Mouse (Mus musculus): ENCODE measurements around the gene Nfe2l3. TPM values are rescaled to one million over a fixed set of nuclear protein-coding genes. Genes with fewer than 3 reads are reported as not detected.

The Nfe2l3 gene
- polyA plus RNA-seq, 1 experiment from 2014 or later = 1.5 TPM

DNA sequence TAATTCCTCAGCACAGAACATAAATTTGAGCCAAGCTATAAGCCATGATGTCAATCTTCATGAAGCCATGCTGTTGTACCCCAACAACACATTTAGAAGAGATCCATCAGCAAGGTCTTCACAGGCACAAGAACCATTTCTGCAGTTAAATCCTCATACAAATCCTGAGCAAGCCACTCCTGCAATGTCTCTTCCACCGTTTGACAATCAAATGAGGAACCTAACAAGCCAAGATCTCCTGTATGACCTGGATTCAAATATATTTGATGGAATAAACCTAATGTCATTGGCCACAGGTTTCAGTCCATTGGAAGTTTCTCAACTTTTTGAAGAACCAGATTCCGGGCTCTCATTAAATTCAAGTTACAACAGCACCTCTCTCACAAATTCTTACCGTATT, 24.8 kb downstream of the Nfe2l3 start:
- H3K4me1 ChIP-seq (ENCODE audit: control insufficient read depth, insufficient read depth, low read length) = peaks cover 2% of the 10 kb centered on the region; the same call in 1 of the 2 replicates
- 78% methylated on average over 3 of the region's 3 CpGs for WGBS
- no peaks in the 10 kb centered on the region for H3K27me3 ChIP-seq (ENCODE audit: control insufficient read depth, insufficient read depth, low read length)
- H3K4me3 ChIP-seq (ENCODE audit: low read depth, low read length) = no peak overlapping the region
- ATAC-seq (replicated peaks; ENCODE audit: insufficient number of reproducible peaks, low FRiP score, low TSS enrichment, low read depth) (no peak), DNase-seq (ENCODE audit: low spot score) (no peak)
- H3K27ac ChIP-seq (replicated peaks; ENCODE audit: low read depth, low read length) = no peak overlapping the region
- no peak overlapping the region for H3K4me2 ChIP-seq (ENCODE audit: low read depth, low read length)
- H3K36me3 ChIP-seq (replicated peaks; ENCODE audit: control insufficient read depth, insufficient read depth, low read depth, low read length) = peaks cover 14% of the 10 kb centered on the region
- no peaks in the 10 kb centered on the region for H3K9me3 ChIP-seq (replicated peaks; ENCODE audit: control insufficient read depth, low read length)
- no peak overlapping the region for H3K9ac ChIP-seq (replicated peaks; ENCODE audit: low read length)

GRCm38 (mm10) chr6:51457770-51458387, 25.4 kb downstream of the Nfe2l3 start:
- no peak overlapping the region for H3K4me3 ChIP-seq (ENCODE audit: low read depth, low read length)
- no peaks in the 10 kb centered on the region for H3K9me3 ChIP-seq (replicated peaks; ENCODE audit: control insufficient read depth, low read length)
- DNase-seq (ENCODE audit: low spot score) (no peak), ATAC-seq (replicated peaks; ENCODE audit: insufficient number of reproducible peaks, low FRiP score, low TSS enrichment, low read depth) (no peak)
- H3K4me2 ChIP-seq (ENCODE audit: low read depth, low read length) = no peak overlapping the region
- peaks cover 2% of the 10 kb centered on the region; the same call in 1 of the 2 replicates for H3K4me1 ChIP-seq (ENCODE audit: control insufficient read depth, insufficient read depth, low read length)
- H3K9ac ChIP-seq (replicated peaks; ENCODE audit: low read length) = no peak overlapping the region
- H3K27ac ChIP-seq (replicated peaks; ENCODE audit: low read depth, low read length) = no peak overlapping the region
- H3K27me3 ChIP-seq (ENCODE audit: control insufficient read depth, insufficient read depth, low read length) = no peaks in the 10 kb centered on the region
- 84% methylated on average over 8 of the region's 8 CpGs for WGBS
- peaks cover 16% of the 10 kb centered on the region for H3K36me3 ChIP-seq (replicated peaks; ENCODE audit: control insufficient read depth, insufficient read depth, low read depth, low read length)

GRCm38 (mm10) chr6:51458925-51459312, 26.4 kb downstream of the Nfe2l3 start:
- H3K9me3 ChIP-seq (replicated peaks; ENCODE audit: control insufficient read depth, low read length) = no peaks in the 10 kb centered on the region
- ATAC-seq (replicated peaks; ENCODE audit: insufficient number of reproducible peaks, low FRiP score, low TSS enrichment, low read depth) (no peak), DNase-seq (ENCODE audit: low spot score) (no peak)
- H3K27me3 ChIP-seq (ENCODE audit: control insufficient read depth, insufficient read depth, low read length) = no peaks in the 10 kb centered on the region
- no peaks in the 10 kb centered on the region for H3K4me1 ChIP-seq (ENCODE audit: control insufficient read depth, insufficient read depth, low read length)
- peaks cover 20% of the 10 kb centered on the region for H3K36me3 ChIP-seq (replicated peaks; ENCODE audit: control insufficient read depth, insufficient read depth, low read depth, low read length)
- H3K27ac ChIP-seq (replicated peaks; ENCODE audit: low read depth, low read length) = no peak overlapping the region
- H3K4me3 ChIP-seq (ENCODE audit: low read depth, low read length) = no peak overlapping the region
- 34% methylated on average over 2 of the region's 2 CpGs for WGBS
- H3K9ac ChIP-seq (replicated peaks; ENCODE audit: low read length) = no peak overlapping the region
- no peak overlapping the region for H3K4me2 ChIP-seq (ENCODE audit: low read depth, low read length)

DNA sequence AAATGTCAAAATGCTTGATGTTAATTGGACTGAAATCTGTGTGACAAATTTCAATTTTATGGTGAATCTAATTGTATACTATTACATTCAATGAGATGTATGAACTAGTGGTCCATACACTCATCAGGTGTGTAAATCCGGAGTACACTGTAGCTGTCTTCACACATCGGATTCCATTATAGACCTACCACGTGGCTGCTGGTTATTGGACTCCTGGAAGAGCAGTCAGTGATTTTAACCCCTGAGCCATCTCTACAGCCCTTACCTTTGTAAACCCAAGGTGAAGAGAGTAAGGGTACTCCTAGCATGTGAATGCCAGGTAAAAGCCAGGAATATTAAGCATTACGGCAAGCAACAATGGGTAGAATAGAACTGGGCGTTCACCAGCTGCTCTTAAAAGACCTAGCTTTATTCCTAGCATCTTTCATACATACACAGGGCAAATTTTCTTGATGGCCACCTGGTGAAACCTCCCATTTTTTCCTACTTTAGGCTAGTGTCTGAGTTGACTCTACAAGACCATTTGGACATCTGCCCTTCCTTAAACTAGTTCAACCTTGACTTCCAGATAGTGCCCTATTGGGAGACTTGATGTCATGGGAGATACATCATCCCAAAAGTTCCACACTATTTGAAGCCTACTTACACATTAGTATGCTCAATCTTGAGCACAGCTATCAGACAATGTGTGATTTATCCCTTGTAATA, 27.0 kb downstream of the Nfe2l3 start:
- Histone ChIP-seq H3K4me1 (ENCODE audit: control insufficient read depth, insufficient read depth, low read length) (no peaks in the 10 kb centered on the region), H3K4me3 (ENCODE audit: low read depth, low read length) (no peak overlapping the region), H3K4me2 (ENCODE audit: low read depth, low read length) (no peak overlapping the region), H3K27ac (replicated peaks; ENCODE audit: low read depth, low read length) (no peak overlapping the region), H3K27me3 (ENCODE audit: control insufficient read depth, insufficient read depth, low read length) (no peaks in the 10 kb centered on the region), H3K36me3 (replicated peaks; ENCODE audit: control insufficient read depth, insufficient read depth, low read depth, low read length) (peaks cover 20% of the 10 kb centered on the region), H3K9ac (replicated peaks; ENCODE audit: low read length) (no peak overlapping the region), H3K9me3 (replicated peaks; ENCODE audit: control insufficient read depth, low read length) (no peaks in the 10 kb centered on the region)
- DNase-seq (ENCODE audit: low spot score) = peak; percentile 56
- 42% methylated on average over 5 of the region's 5 CpGs for WGBS
- ATAC-seq (replicated peaks; ENCODE audit: insufficient number of reproducible peaks, low FRiP score, low TSS enrichment, low read depth) = peak; percentile 35; the same call in 1 of the 2 replicates

GRCm38 (mm10) chr6:51460021-51460360, 27.5 kb downstream of the Nfe2l3 start:
- H3K9me3 ChIP-seq (replicated peaks; ENCODE audit: control insufficient read depth, low read length) = no peaks in the 10 kb centered on the region
- no peak overlapping the region for H3K4me3 ChIP-seq (ENCODE audit: low read depth, low read length)
- 82% methylated on average over 4 of the region's 4 CpGs for WGBS
- DNase-seq (ENCODE audit: low spot score) = no peak
- H3K9ac ChIP-seq (replicated peaks; ENCODE audit: low read length) = no peak overlapping the region
- H3K27me3 ChIP-seq (ENCODE audit: control insufficient read depth, insufficient read depth, low read length) = no peaks in the 10 kb centered on the region
- no peak overlapping the region for H3K4me2 ChIP-seq (ENCODE audit: low read depth, low read length)
- no peak overlapping the region for H3K27ac ChIP-seq (replicated peaks; ENCODE audit: low read depth, low read length)
- H3K4me1 ChIP-seq (ENCODE audit: control insufficient read depth, insufficient read depth, low read length) = no peaks in the 10 kb centered on the region
- peaks cover 20% of the 10 kb centered on the region for H3K36me3 ChIP-seq (replicated peaks; ENCODE audit: control insufficient read depth, insufficient read depth, low read depth, low read length)
- ATAC-seq (replicated peaks; ENCODE audit: insufficient number of reproducible peaks, low FRiP score, low TSS enrichment, low read depth) = peak; percentile 25; the same call in 1 of the 2 replicates

- H3K4me1 ChIP-seq (ENCODE audit: control insufficient read depth, insufficient read depth, low read length) = no peaks in the 10 kb centered on the region
- no peak overlapping the region for H3K4me3 ChIP-seq (ENCODE audit: low read depth, low read length)
- peaks cover 20% of the 10 kb centered on the region for H3K36me3 ChIP-seq (replicated peaks; ENCODE audit: control insufficient read depth, insufficient read depth, low read depth, low read length)
- no peak for DNase-seq (ENCODE audit: low spot score)
- no peak overlapping the region for H3K27ac ChIP-seq (replicated peaks; ENCODE audit: low read depth, low read length)
- no peaks in the 10 kb centered on the region for H3K9me3 ChIP-seq (replicated peaks; ENCODE audit: control insufficient read depth, low read length)
- H3K4me2 ChIP-seq (ENCODE audit: low read depth, low read length) = no peak overlapping the region
- WGBS = 80% methylated on average over 3 of the region's 3 CpGs
- no peak overlapping the region for H3K9ac ChIP-seq (replicated peaks; ENCODE audit: low read length)
- ATAC-seq (replicated peaks; ENCODE audit: insufficient number of reproducible peaks, low FRiP score, low TSS enrichment, low read depth) = no peak
- H3K27me3 ChIP-seq (ENCODE audit: control insufficient read depth, insufficient read depth, low read length) = no peaks in the 10 kb centered on the region
Measured at GRCm38 (mm10) chr6:51460363-51460762, 27.9 kb downstream of the Nfe2l3 start.

DNA sequence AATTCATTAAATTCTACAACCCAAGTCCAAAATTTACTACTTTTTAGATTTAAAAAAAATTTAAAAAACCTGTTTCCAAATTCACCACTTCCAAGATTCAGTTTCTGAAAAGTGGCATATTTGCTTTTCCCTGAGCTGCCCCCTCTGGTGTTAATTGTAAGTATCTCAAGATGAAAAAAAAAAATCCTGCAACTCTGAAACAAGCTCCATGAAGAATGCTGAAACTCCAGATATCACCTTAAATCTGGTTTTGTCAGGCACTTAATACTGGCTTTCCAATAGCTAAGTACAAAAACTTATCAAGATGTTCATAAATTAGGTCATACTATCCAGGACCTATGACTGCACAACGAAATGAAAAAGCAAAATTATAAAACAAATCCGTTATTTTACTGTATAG, 35.2 kb downstream of the Nfe2l3 start:
- H3K27me3 ChIP-seq (ENCODE audit: control insufficient read depth, insufficient read depth, low read length) = no peaks in the 10 kb centered on the region
- H3K9ac ChIP-seq (replicated peaks; ENCODE audit: low read length) = 0 out of 2 replicates have a peak overlapping the region, but pooled peaks have one; percentile 37
- ATAC-seq (replicated peaks; ENCODE audit: insufficient number of reproducible peaks, low FRiP score, low TSS enrichment, low read depth) (no peak), DNase-seq (ENCODE audit: low spot score) (peak; percentile 63)
- H3K4me1 ChIP-seq (ENCODE audit: control insufficient read depth, insufficient read depth, low read length) = no peaks in the 10 kb centered on the region; the same call in 1 of the 2 replicates
- peak overlapping the region; percentile 35 for H3K4me2 ChIP-seq (ENCODE audit: low read depth, low read length)
- H3K27ac ChIP-seq (replicated peaks; ENCODE audit: low read depth, low read length) = no peak overlapping the region
- H3K9me3 ChIP-seq (replicated peaks; ENCODE audit: control insufficient read depth, low read length) = no peaks in the 10 kb centered on the region
- 4% methylated on average over 2 of the region's 2 CpGs for WGBS
- H3K4me3 ChIP-seq (ENCODE audit: low read depth, low read length) = peak overlapping the region; percentile 98
- H3K36me3 ChIP-seq (replicated peaks; ENCODE audit: control insufficient read depth, insufficient read depth, low read depth, low read length) = peaks cover 8% of the 10 kb centered on the region

- Histone ChIP-seq H3K4me2 (ENCODE audit: low read depth, low read length) (peak overlapping the region; percentile 21; the same call in 1 of the 2 replicates), H3K4me3 (ENCODE audit: low read depth, low read length) (peak overlapping the region; percentile 98), H3K27ac (replicated peaks; ENCODE audit: low read depth, low read length) (peak overlapping the region; percentile 100), H3K27me3 (ENCODE audit: control insufficient read depth, insufficient read depth, low read length) (no peaks in the 10 kb centered on the region), H3K9ac (replicated peaks; ENCODE audit: low read length) (peak overlapping the region; percentile 100), H3K9me3 (replicated peaks; ENCODE audit: control insufficient read depth, low read length) (no peaks in the 10 kb centered on the region), H3K4me1 (ENCODE audit: control insufficient read depth, insufficient read depth, low read length) (no peaks in the 10 kb centered on the region; the same call in 1 of the 2 replicates), H3K36me3 (replicated peaks; ENCODE audit: control insufficient read depth, insufficient read depth, low read depth, low read length) (peaks cover 4% of the 10 kb centered on the region)
- under 1% methylated on average over 63 of the region's 63 CpGs for WGBS
- DNase-seq (ENCODE audit: low spot score) (peak; percentile 82), ATAC-seq (replicated peaks; ENCODE audit: insufficient number of reproducible peaks, low FRiP score, low TSS enrichment, low read depth) (peak; percentile 20; the same call in 1 of the 2 replicates)
Measured at GRCm38 (mm10) chr6:51468891-51469561, 36.6 kb downstream of the Nfe2l3 start.

Measured in embryonic facial prominence, embryonic 11.5 days (tissue).